Mouse (Mus musculus) hindbrain, postnatal 0 days (tissue): ENCODE measurements around the gene Eif1ax. TPM values are rescaled to one million over a fixed set of nuclear protein-coding genes. Genes with fewer than 3 reads are reported as not detected.
"Not testable (repeated sequence)": the region's sequence is repeated elsewhere in the genome, so short reads cannot be mapped to it uniquely, and the experiment has no call there.

Experiments
- ATAC-seq: fragments of 200-750 bp; cut with Nextera tagmentation; 2 replicates; pipeline ENCODE4 v1.8.0; 2017; ENCODE audit warnings: mild to moderate bottlenecking, moderate TSS enrichment, moderate library complexity
- DNase-seq: peaks from one replicate; pipeline ENCODE4 v3.0.0-alpha.2; 2015; ENCODE audit warnings: low spot score
- H3K27ac ChIP-seq: fragments of 300-500 bp; sonication (generic); 2 replicates; pipeline ENCODE4 v1.5.1; 2014; ENCODE audit warnings: mild to moderate bottlenecking
- H3K27me3 ChIP-seq: fragments of 300-500 bp; sonication (generic); 2 replicates; pipeline ENCODE4 v1.6.1; 2014; ENCODE audit warnings: low read length, mixed read lengths; ENCODE audit not compliant: insufficient read depth
- H3K36me3 ChIP-seq: fragments of 300-500 bp; sonication (generic); 2 replicates; pipeline ENCODE4 v1.6.1; 2014; ENCODE audit warnings: low read length, mixed read lengths; ENCODE audit not compliant: insufficient read depth
- H3K4me1 ChIP-seq: fragments of 300-500 bp; sonication (generic); 2 replicates; pipeline ENCODE4 v1.6.1; 2014; ENCODE audit warnings: antibody characterized with exemption, low read length, mixed read lengths; ENCODE audit not compliant: insufficient read depth
- H3K4me2 ChIP-seq: fragments of 300-500 bp; sonication (generic); 2 replicates; pipeline ENCODE4 v1.6.1; 2014; ENCODE audit warnings: low read depth, mild to moderate bottlenecking, low read length, moderate library complexity, mixed read lengths
- H3K4me3 ChIP-seq: fragments of 300-500 bp; sonication (generic); 2 replicates; pipeline ENCODE4 v1.5.1; 2014; ENCODE audit warnings: low read length
- H3K9ac ChIP-seq: fragments of 300-500 bp; sonication (generic); replicated peaks from 2 replicates; pipeline ENCODE4 v1.6.1; 2014; ENCODE audit warnings: mild to moderate bottlenecking, low read length, moderate library complexity, mixed read lengths
- H3K9me3 ChIP-seq: fragments of 300-500 bp; sonication (generic); 2 replicates; pipeline ENCODE4 v1.6.1; 2016; ENCODE audit warnings: low read length, mixed read lengths
- CTCF ChIP-seq: IDR thresholded peaks from 2 replicates; pipeline ENCODE4 v1.5.1; 2016; ENCODE audit warnings: antibody characterized with exemption, control low read depth, low read depth
- WGBS: fragments of 180-500 bp; shearing (Covaris S2); extraction: QIAGEN DNeasy Blood & Tissue Kit; methylation state at CpG from one replicate; pipeline ENCODE4 v1.1.7; 2014; 5-methylcytosine and 5-hydroxymethylcytosine counted together
- polyA plus RNA-seq: library from polyadenylated mRNA; unstranded; fragments of >200 nt; fragmentation: Nextera tagmentation; extraction: Ambion mirVana; gene quantifications from 2 replicates; pipeline ENCODE4 v1.2.1, GENCODE M21; 2015
- total RNA-seq: library from RNA; depleted of rRNA; stranded (reverse); fragments of >200 nt; gene quantifications from 2 replicates; pipeline ENCODE4 v1.2.3, GENCODE M21; 2014; rRNA removed

Gene Eif1ax
- total and polyA plus RNA-seq, 2 experiments from 2014 or later = 62.1 to 86.4 TPM

DNA sequence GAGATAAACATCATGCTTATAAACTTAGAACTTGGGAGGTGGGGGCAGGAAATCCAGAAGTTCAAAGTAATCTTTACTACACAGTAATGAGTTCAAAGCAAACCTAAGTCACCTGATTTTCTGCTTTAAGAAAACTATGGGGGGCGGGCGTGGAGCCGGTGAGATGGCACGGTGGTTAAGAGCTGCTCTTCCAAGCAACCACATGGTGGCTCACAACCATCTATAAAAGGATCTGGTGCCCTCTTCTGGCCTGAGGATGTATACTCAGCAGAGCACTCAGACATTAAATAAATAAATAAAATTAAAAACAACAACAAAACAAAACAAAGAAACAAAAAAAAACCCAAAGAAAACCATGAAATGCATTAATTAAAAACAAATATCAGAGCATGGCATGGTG, 37.3 kb downstream of the Eif1ax start:
- ATAC-seq (no peak), DNase-seq (peak; percentile 68)
- 41% methylated on average over 4 of the region's 4 CpGs for WGBS
- TF ChIP-seq CTCF = peak; percentile 62
- no peak overlapping the region for H3K4me2 ChIP-seq
- no peaks in the 10 kb centered on the region for H3K27me3 ChIP-seq
- H3K27ac ChIP-seq = no peak overlapping the region
- no peaks in the 10 kb centered on the region for H3K4me1 ChIP-seq
- no peaks in the 10 kb centered on the region for H3K9me3 ChIP-seq
- H3K36me3 ChIP-seq = no peaks in the 10 kb centered on the region
- H3K4me3 ChIP-seq = no peak overlapping the region
- H3K9ac ChIP-seq = no peak overlapping the region

DNA sequence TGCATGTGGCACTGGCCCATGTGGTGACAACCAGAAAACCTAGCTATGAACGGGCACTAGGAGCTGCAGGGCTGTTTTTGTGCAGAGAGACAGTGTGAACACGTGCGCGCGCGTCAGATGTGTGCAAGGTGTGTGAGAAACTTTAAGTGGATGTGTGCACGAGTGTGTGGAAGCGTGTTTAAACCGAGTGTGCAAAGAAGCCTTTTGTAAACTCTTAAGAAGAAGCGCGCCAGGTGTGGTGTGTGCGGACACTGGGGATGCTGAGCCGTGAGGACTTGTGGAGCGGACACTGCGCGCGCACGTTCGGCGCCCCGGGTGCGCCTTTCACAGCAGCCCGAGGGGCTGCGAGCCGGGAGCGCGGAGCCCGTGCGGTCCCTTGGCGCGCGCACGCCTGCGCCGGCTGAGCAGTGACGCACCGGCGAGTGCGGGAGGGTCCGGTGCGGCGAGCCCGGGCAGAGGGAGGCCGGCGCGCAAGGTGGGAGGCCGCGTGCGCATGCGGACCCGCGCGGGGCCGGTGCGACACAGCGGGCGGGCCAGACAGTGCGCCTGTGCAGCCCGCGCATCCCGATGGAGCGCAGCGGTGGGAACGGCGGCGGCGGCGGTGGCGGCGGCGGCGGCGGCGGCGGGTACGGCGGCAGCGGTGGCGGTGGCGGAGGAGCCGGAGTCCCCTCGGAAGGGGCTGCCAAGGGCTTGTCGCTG, 42.3 kb downstream of the Eif1ax start, which contains the start of gene Map7d2:
Map7d2 (plus strand) TSS at position 443 of the 699 bp plus-strand sequence.
- ATAC-seq = peak; percentile 92
- H3K27me3 ChIP-seq = no peaks in the 10 kb centered on the region
- WGBS = 30% methylated on average over 66 of the region's 83 CpGs
- no peaks in the 10 kb centered on the region for H3K36me3 ChIP-seq
- H3K9me3 ChIP-seq = no peaks in the 10 kb centered on the region
- H3K9ac ChIP-seq = peak within 1 kb of the TSS; percentile 56
- H3K4me3 ChIP-seq = peak within 1 kb of the TSS; percentile 58
- peak within 1 kb of the TSS; percentile 74 for H3K27ac ChIP-seq
- H3K4me1 ChIP-seq = no peaks in the 10 kb centered on the region
- no peak for TF ChIP-seq CTCF
- DNase-seq = peak; percentile 70
- peak within 1 kb of the TSS; percentile 70 for H3K4me2 ChIP-seq

DNA sequence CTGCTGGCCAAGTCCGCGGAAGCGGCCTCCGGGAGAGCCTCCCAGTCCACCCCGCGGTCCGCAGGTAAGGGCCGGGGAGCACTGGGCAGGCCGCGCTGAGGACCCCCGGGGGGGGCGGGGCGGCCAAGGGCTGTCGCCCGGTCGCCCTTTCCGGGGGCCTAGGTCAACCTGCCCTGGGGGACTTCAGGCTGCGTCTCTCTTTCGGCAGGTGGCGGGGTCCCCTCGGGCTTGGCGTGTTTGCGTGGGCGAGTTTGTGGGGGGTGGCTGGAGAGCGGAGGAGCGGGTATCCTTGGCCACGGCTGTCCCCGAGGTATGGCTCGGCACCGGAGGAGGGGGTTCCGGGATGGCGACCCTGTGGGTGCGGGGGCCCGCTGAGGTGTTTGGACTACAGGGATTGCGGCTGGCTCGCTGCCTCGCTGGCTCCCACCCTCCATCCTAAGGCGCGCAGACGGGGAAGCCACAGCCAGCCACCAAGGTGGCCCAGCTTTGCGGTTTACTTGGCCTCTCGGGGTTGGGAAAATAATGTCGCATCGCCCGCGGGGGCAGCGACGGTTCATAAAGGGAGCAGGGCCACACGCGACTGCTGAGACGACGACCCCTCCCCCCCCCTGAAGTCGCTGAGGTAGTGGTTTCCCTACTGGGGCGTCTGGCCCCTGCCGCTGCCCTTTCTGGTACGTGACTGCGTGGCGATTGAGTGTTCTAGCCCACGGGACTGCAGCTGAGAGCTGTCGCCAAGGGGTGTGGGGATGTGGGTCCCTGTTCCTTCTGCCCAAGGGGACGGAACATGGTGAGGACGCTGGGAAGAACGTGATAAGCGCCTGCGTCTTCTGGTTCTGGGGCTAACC, 43.1 kb downstream of the Eif1ax start:
- peak overlapping the region; percentile 56 for H3K9ac ChIP-seq
- H3K4me1 ChIP-seq = no peaks in the 10 kb centered on the region
- peak overlapping the region; percentile 70 for H3K4me2 ChIP-seq
- DNase-seq (peak; percentile 4), ATAC-seq (peak; percentile 70)
- H3K9me3 ChIP-seq = no peaks in the 10 kb centered on the region
- TF ChIP-seq CTCF = no peak
- H3K4me3 ChIP-seq = peak overlapping the region; percentile 58
- no peaks in the 10 kb centered on the region for H3K27me3 ChIP-seq
- 31% methylated on average over 54 of the region's 65 CpGs for WGBS
- H3K36me3 ChIP-seq = no peaks in the 10 kb centered on the region
- peak overlapping the region; percentile 74 for H3K27ac ChIP-seq

DNA sequence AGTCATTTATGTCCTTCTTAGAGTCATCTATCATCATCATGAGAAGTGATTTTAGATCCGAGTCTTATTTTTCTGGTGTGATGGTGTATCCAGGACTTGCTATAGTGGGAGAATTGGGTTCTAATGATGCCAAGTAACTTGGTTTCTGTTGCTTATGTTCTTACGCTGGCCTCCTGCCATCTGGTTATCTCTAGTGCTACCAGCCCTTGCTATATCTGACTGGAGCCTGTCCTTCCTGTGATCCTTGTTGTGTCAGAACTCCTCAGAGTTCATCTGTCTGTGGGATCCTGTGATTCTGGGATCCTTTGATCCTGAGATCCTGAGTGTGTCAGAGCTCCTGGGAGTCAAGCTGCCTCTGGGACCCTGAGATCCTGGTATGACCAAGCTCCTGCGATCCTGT, 58.5 kb downstream of the Eif1ax start:
- WGBS = 92% methylated on average over 3 of the region's 3 CpGs
- H3K4me2 ChIP-seq, DNase-seq, H3K9ac ChIP-seq, H3K27ac ChIP-seq, H3K27me3 ChIP-seq, ATAC-seq, H3K4me1 ChIP-seq, H3K36me3 ChIP-seq, H3K9me3 ChIP-seq, H3K4me3 ChIP-seq: not testable (repeated sequence)

Other genes starting within 250 kb of the Eif1ax start
- 18.1 and 20.1 TPM in 2 replicates for gene Rps6ka3, start 161.9 kb upstream of the Eif1ax start, total RNA-seq
- 3.5 and 4.0 TPM in 2 replicates for gene Rps6ka3, start 161.9 kb upstream of the Eif1ax start, polyA plus RNA-seq
- 27.7 and 28.0 TPM in 2 replicates for gene Map7d2, start 42.4 kb downstream of the Eif1ax start, total RNA-seq
- 72.4 and 76.4 TPM in 2 replicates for gene Map7d2, start 42.4 kb downstream of the Eif1ax start, polyA plus RNA-seq
- gene Bclaf3, start 154.5 kb downstream of the Eif1ax start, total RNA-seq = 4.8 and 6.9 TPM in 2 replicates
- gene Bclaf3, start 154.5 kb downstream of the Eif1ax start, polyA plus RNA-seq = 18.3 and 18.5 TPM in 2 replicates